Mouse (Mus musculus) limb, embryonic 14.5 days (tissue): ENCODE measurements around the gene Sorcs2. TPM values are rescaled to one million over a fixed set of nuclear protein-coding genes. Genes with fewer than 3 reads are reported as not detected.
"Not testable (repeated sequence)": the region's sequence is repeated elsewhere in the genome, so short reads cannot be mapped to it uniquely, and the experiment has no call there.

Experiments used
- ATAC-seq: fragments of 200-750 bp; cut with Nextera tagmentation; 2 replicates; pipeline ENCODE4 v1.8.0; 2017; ENCODE audit warnings: low read depth, moderate number of reproducible peaks, moderate TSS enrichment; ENCODE audit not compliant: low FRiP score
- DNase-seq: peaks from one replicate; pipeline ENCODE4 v3.0.0-alpha.2; 2015; ENCODE audit warnings: low spot score
- H3K27ac ChIP-seq: fragments of 300-500 bp; sonication (generic); replicated peaks from 2 replicates; pipeline ENCODE4 v1.5.1; 2014; ENCODE audit warnings: low read depth, mild to moderate bottlenecking, low read length, moderate library complexity, mixed read lengths
- H3K27me3 ChIP-seq: fragments of 300-500 bp; sonication (generic); 2 replicates; pipeline ENCODE4 v1.6.1; 2014; ENCODE audit warnings: low read length, mixed read lengths; ENCODE audit not compliant: control insufficient read depth, insufficient read depth
- H3K36me3 ChIP-seq: fragments of 300-500 bp; sonication (generic); 2 replicates; pipeline ENCODE4 v1.6.1; 2014; ENCODE audit warnings: mild to moderate bottlenecking, low read length, moderate library complexity, mixed read lengths; ENCODE audit not compliant: control insufficient read depth, insufficient read depth
- H3K4me1 ChIP-seq: fragments of 300-500 bp; sonication (generic); 2 replicates; pipeline ENCODE4 v1.6.1; 2014; ENCODE audit warnings: antibody characterized with exemption, low read length, mixed read lengths; ENCODE audit not compliant: control insufficient read depth, insufficient read depth
- H3K4me2 ChIP-seq: fragments of 300-500 bp; sonication (generic); replicated peaks from 2 replicates; pipeline ENCODE4 v1.6.1; 2014; ENCODE audit warnings: low read depth, mild to moderate bottlenecking, low read length, moderate library complexity; ENCODE audit not compliant: severe bottlenecking
- H3K4me3 ChIP-seq: fragments of 300-500 bp; sonication (generic); replicated peaks from 2 replicates; pipeline ENCODE4 v1.5.1; 2014; ENCODE audit warnings: low read length
- H3K9ac ChIP-seq: fragments of 300-500 bp; sonication (generic); 2 replicates; pipeline ENCODE4 v1.6.1; 2014; ENCODE audit warnings: mild to moderate bottlenecking, low read depth, low read length, moderate library complexity; ENCODE audit not compliant: severe bottlenecking
- H3K9me3 ChIP-seq: fragments of 300-500 bp; sonication (generic); 2 replicates; pipeline ENCODE4 v1.6.1; 2016; ENCODE audit warnings: low read length; ENCODE audit not compliant: control insufficient read depth
- POLR2A ChIP-seq: fragments of 200-500 bp; IDR thresholded peaks from 2 replicates; pipeline ENCODE4 v1.8.0; 2012; ENCODE audit warnings: inconsistent platforms, mild to moderate bottlenecking, moderate library complexity, borderline replicate concordance; ENCODE audit not compliant: insufficient read depth, insufficient read length; ENCODE audit errors: extremely low read depth
- WGBS: fragments of 180-500 bp; shearing (Covaris S2); extraction: QIAGEN DNeasy Blood & Tissue Kit; methylation state at CpG from one replicate; pipeline ENCODE4 v1.1.7; 2014; 5-methylcytosine and 5-hydroxymethylcytosine counted together
- polyA plus RNA-seq, 2 experiments: library from polyadenylated mRNA; depleted of rRNA in 1 of 2; stranded (reverse) in 1 of 2; unstranded in 1 of 2; fragments of >200 nt; fragmentation: Nextera tagmentation in 1 of 2; extraction: Ambion mirVana in 1 of 2; gene quantifications; 2 replicates each; pipeline versions ENCODE4 v1.2.1 to v1.2.3; 2012 to 2014

Sorcs2 gene
- polyA plus RNA-seq, 2 experiments: 25.4 to 34.4 TPM

DNA sequence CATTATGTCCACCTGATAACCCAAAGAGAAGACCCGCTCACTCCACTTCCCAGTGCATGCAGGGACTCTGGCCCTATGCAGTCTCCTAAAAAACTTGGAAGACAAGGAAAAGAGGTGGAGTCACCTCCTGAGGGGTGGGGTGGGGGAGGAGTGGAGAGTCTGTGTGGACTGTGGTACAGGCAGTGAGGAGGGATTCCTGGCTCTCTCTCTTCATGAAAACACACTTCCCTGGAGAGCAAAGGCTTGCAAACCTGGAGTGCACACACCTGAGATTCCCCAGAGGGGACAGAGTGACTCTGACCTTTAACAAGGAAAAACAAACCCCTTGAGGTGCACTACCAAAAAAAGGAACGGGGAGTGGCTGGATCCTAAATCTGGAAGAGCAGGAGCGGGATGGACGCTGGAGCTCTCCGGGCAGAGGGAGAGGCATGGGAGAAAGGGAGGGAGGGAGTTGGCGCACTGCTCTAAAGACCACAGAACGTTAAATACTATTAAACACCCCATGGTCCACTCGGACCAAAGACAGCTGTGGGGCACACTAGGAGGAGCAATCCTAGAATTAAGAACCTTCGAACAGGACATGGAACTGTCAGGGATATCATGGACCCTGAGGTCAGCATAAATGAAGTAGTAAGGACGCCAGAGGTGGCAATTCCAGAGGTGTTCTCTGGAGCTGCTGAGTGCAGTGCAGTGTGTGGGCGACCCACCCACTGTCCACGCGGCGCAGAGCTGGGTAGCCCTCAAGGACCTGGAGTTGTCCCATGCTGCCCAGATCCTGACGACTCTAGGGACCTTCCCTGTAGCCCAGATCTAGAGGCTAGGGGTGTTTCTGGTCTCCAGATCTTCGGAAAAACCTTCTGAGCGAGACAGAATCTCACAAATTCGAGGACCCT, 1.2 kb downstream of the Sorcs2 start:
- DNase-seq: no peak
- Histone ChIP-seq H3K9me3 (no peaks in the 10 kb centered on the region), H3K9ac (peak overlapping the region; percentile 81), H3K27ac (no peak overlapping the region), H3K4me2 (peak overlapping the region; percentile 99), H3K4me1 (peaks cover 17% of the 10 kb centered on the region), H3K36me3 (no peaks in the 10 kb centered on the region), H3K4me3 (peak overlapping the region; percentile 85), H3K27me3 (no peaks in the 10 kb centered on the region)
- 4% methylated on average over 18 of the region's 18 CpGs for WGBS
- no peak for TF ChIP-seq POLR2A
- ATAC-seq: peak; percentile 28; the same call in 1 of the 2 replicates

DNA sequence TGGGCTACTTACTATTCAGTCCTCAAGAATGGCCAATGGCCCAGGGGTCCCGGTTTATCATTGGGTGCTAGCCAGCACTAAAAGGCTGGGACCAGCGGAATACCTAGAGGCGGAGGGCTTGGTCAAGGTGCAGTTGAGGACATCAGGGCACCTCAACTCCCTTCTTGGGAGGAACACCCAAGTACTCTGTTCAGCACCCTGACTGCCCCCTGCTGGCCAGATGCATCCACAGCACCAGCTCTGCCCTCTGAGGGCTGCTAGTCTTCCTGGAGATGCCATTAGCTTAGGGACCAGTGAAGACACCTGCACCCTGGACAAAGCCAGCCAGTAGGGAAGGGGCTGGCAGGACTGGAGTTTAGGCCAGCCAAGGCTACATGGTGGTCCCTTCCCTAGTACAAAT, 1.9 kb downstream of the Sorcs2 start:
- H3K4me1 ChIP-seq: peaks cover 17% of the 10 kb centered on the region
- no peak overlapping the region for H3K27ac ChIP-seq
- no peaks in the 10 kb centered on the region for H3K9me3 ChIP-seq
- H3K4me3 ChIP-seq: peak overlapping the region; percentile 85
- H3K9ac ChIP-seq: no peak overlapping the region
- H3K36me3 ChIP-seq: no peaks in the 10 kb centered on the region
- 71% methylated on average over 3 of the region's 3 CpGs for WGBS
- no peak for ATAC-seq
- peak overlapping the region; percentile 99 for H3K4me2 ChIP-seq
- TF ChIP-seq POLR2A: no peak
- H3K27me3 ChIP-seq: no peaks in the 10 kb centered on the region
- peak; percentile 72 for DNase-seq

DNA sequence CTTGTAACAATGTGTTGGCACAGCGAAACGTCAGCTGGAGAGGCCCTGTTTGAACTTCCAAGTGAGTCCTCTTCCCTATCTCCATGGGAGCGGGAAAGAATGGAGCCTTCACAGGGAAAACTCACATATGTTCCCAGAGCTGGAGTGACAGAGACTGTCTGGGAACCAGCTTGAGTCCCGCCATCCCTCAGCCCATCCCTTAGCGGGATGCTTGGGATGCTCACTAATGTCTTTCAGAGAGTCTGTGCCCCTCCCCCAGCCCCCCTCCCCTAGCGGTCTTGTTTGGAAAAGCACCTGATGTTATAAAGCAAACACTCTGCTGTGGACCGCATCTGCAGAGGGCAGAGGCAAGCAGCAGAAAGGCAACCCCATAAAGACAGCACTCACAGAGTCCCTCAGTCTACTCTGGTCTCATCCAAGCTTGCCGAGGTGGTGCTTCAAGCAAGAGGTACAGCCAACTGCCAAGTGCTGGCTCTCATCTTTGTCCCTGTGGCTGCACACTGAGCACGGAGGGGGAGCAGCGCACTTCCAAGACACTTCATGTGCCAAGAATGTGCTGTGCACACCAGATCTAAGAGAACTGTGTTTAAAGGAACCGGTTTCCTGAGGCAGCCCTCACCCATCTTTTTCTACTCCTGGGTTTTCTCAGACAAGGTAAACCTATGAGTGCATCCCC, 3.0 kb downstream of the Sorcs2 start:
- H3K4me2 ChIP-seq: no peak overlapping the region; the same call in 1 of the 2 replicates
- no peak overlapping the region for H3K9ac ChIP-seq
- H3K9me3 ChIP-seq: no peaks in the 10 kb centered on the region
- peaks cover 23% of the 10 kb centered on the region for H3K4me1 ChIP-seq
- H3K27ac ChIP-seq: no peak overlapping the region
- DNase-seq: no peak
- no peak for ATAC-seq
- no peak for TF ChIP-seq POLR2A
- no peaks in the 10 kb centered on the region for H3K36me3 ChIP-seq
- 48% methylated on average over 11 of the region's 11 CpGs for WGBS
- H3K27me3 ChIP-seq: no peaks in the 10 kb centered on the region
- no peak overlapping the region for H3K4me3 ChIP-seq

DNA sequence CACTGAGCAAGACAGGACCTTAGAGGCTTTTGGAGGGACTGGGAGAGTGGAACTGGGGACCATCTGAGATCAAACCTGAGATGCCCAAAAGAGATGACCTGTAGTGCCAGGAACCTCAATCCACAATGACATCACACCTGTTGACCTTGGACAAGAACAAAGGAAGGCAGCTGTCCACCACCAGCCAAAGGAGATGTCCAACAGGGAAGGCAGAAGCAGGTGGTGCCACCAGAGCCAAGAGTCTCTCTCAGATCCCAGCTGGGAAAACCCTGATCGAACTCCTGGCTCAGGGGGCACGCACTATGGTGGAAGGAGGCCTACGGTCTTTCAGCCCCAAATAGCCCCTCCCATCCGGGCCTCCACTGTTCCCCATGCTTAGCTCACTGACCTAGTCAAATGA, 6.2 kb downstream of the Sorcs2 start:
- Histone ChIP-seq H3K4me3 (no peak overlapping the region), H3K4me1 (peaks cover 23% of the 10 kb centered on the region), H3K9me3 (no peaks in the 10 kb centered on the region), H3K9ac (no peak overlapping the region), H3K4me2 (no peak overlapping the region), H3K27ac (no peak overlapping the region), H3K27me3 (no peaks in the 10 kb centered on the region), H3K36me3 (no peaks in the 10 kb centered on the region)
- TF ChIP-seq POLR2A: no peak
- WGBS: 77% methylated on average over 4 of the region's 4 CpGs
- DNase-seq (no peak), ATAC-seq (no peak)

DNA sequence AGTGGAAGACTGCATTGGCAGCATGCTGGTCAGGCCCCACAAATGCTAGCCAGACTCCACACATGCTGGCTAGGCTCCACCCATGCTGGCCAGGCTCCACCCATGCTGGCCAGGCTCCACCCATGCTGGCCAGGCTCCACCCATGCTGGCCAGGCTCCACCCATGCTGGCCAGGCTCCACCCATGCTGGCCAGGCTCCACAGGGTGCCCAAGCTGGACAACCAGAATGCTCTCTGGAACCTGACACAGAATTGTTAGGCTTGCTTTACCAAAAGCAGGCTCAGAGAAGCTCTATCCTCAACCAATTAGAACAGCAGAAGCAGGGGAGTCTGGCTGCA, 7.4 kb downstream of the Sorcs2 start:
- not testable (repeated sequence) for H3K9me3 ChIP-seq, H3K27me3 ChIP-seq, H3K27ac ChIP-seq, DNase-seq, H3K36me3 ChIP-seq, H3K4me3 ChIP-seq, ATAC-seq, H3K4me2 ChIP-seq, H3K9ac ChIP-seq
- H3K4me1 ChIP-seq: peaks cover 20% of the 10 kb centered on the region
